Mouse (Mus musculus): ENCODE measurements around the gene Shisa7. TPM values are rescaled to one million over a fixed set of nuclear protein-coding genes. Genes with fewer than 3 reads are reported as not detected.
"Not testable (repeated sequence)": the region's sequence is repeated elsewhere in the genome, so short reads cannot be mapped to it uniquely, and the experiment has no call there.

Shisa7 gene
- polyA plus RNA-seq, 1 experiment from 2014 or later, result 15.6 TPM

DNA sequence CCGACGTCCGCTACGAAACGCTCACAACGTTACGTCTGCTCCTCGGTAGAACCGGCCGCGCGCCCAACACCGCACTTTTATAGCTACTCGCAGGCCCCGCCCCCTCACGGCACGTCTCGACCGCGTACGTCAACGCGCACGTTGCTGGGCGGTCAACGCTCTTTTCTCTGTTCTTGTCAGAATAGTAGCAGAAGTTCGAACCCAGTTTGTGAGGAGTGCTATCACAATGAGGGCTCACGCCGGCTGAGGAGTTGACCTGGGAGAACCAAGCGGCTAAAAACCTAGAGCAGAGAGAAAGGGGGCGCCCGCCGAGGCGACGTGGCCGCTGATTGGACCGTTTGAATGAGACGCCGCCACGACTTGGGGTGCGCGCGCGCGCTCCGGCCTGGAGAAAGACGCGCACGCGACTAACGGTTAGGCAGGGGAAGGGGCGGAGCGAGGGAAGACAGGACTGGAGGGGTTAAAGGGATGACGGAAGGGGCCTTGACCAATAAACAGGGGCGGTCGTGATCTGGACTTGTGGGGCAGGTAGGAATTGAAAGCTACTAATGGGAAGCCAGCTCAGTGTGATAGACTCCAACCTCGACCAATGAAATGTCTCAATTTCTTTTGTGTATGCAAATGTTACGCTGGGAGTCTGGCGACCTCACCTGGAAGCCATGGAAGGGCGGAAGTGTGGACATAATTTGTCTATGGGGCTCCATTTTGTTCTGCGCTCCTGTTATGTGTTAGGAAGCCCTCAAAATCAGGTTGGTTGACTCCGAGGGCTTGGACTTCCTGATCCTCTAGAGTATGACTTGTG, 32.0 kb downstream of the Shisa7 start, which contains the start of gene Ube2s:
Ube2s (minus strand) TSS at position 288 of the 802 bp plus-strand sequence.
- peak within 1 kb of the TSS; percentile 86 for H3K4me3 ChIP-seq (replicated peaks; ENCODE audit: low read length)
- no peaks in the 10 kb centered on the region for H3K9me3 ChIP-seq (ENCODE audit: control insufficient read depth, low read length)
- ATAC-seq (ENCODE audit: low FRiP score) (peak; percentile 99), DNase-seq (ENCODE audit: low spot score) (peak; percentile 98)
- H3K36me3 ChIP-seq (replicated peaks; ENCODE audit: control insufficient read depth, insufficient read depth), result peaks cover 25% of the 10 kb centered on the region
- H3K4me1 ChIP-seq (replicated peaks; ENCODE audit: control insufficient read depth, insufficient read depth, low read length), result peaks cover 21% of the 10 kb centered on the region
- H3K27me3 ChIP-seq (ENCODE audit: control insufficient read depth, insufficient read depth, low read length), result no peaks in the 10 kb centered on the region
- H3K4me2 ChIP-seq (replicated peaks), result peak within 1 kb of the TSS; percentile 91
- under 1% methylated on average over 62 of the region's 62 CpGs for WGBS
- H3K9ac ChIP-seq, result peak within 1 kb of the TSS; percentile 94
- peak within 1 kb of the TSS; percentile 95 for H3K27ac ChIP-seq

DNA sequence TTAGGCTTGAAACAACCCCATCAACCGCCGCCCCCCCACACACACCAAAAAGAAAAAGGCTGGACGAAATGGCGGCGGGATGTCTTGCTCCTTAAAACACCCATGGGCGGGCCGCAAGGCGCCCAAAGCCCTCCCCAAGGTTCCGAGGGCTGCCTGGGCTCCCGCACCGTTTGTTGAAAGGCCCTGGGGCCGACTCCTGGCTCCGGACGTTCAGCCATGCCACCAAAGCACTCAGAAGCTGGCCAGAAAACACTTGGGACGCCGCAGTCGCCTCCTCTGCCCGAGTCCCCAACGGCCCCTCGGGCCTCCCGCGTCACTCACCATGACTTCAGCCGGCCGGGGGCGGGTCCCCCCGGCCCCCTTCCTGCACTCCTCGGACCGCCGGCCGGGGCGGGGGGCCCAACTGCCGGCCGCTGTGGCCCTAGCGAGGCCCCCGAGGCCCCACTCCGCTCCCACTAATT, 32.6 kb downstream of the Shisa7 start:
- Histone ChIP-seq H3K4me1 (replicated peaks; ENCODE audit: control insufficient read depth, insufficient read depth, low read length) (peaks cover 21% of the 10 kb centered on the region), H3K4me3 (replicated peaks; ENCODE audit: low read length) (peak overlapping the region; percentile 86), H3K9ac (peak overlapping the region; percentile 94), H3K9me3 (ENCODE audit: control insufficient read depth, low read length) (no peaks in the 10 kb centered on the region), H3K27ac (peak overlapping the region; percentile 95), H3K27me3 (ENCODE audit: control insufficient read depth, insufficient read depth, low read length) (no peaks in the 10 kb centered on the region), H3K4me2 (replicated peaks) (peak overlapping the region; percentile 91), H3K36me3 (replicated peaks; ENCODE audit: control insufficient read depth, insufficient read depth) (peaks cover 32% of the 10 kb centered on the region)
- DNase-seq (ENCODE audit: low spot score) (no peak), ATAC-seq (ENCODE audit: low FRiP score) (no peak; the same call in 1 of the 2 replicates)
- WGBS, result under 1% methylated on average over 20 of the region's 36 CpGs

DNA sequence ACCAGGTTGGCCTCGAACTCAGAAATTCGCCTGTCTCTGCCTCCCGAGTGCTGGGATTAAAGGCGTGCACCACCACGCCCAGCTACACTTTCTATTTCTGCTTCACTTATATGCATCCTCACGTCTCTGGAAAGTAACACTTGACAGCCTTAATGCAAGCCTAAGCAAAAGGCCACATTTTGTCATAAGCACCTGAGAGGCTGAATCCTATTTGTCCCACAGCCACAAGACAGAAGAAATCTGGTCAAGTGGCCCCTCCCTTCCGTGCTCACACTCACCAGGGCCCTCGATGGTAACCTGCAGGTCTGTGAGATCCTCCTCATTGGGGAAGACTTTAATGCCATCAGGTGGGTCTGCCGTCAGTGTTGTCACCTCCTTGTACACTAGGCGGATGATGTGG, 33.4 kb downstream of the Shisa7 start:
- Histone ChIP-seq H3K4me3 (replicated peaks; ENCODE audit: low read length) (peak overlapping the region; percentile 86), H3K4me1 (replicated peaks; ENCODE audit: control insufficient read depth, insufficient read depth, low read length) (peaks cover 21% of the 10 kb centered on the region), H3K27ac (peak overlapping the region; percentile 95), H3K9ac (peak overlapping the region; percentile 94), H3K4me2 (replicated peaks) (peak overlapping the region; percentile 91), H3K36me3 (replicated peaks; ENCODE audit: control insufficient read depth, insufficient read depth) (peaks cover 39% of the 10 kb centered on the region)
- not testable (repeated sequence) for DNase-seq (ENCODE audit: low spot score); H3K27me3 ChIP-seq (ENCODE audit: control insufficient read depth, insufficient read depth, low read length); ATAC-seq (ENCODE audit: low FRiP score); H3K9me3 ChIP-seq (ENCODE audit: control insufficient read depth, low read length)
- 45% methylated on average over 10 of the region's 10 CpGs for WGBS

DNA sequence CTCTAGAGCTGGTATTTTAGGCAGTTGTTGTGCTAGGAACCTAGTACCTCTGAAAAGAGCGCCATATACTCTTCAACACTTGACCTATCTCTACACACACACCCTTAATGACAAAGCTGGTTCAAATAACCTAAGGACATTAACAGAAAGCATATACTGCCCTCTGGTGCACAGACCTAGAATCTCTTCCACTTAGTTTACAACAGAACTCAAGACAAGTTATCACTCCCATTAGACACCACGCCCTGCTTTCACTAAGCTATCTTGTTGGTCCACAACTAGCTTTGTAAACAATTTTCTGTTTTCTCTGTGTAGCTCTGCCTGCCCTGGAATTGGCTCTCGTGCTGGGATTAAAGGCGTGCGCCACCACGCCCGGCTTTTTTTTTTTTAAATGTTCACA, 37.8 kb downstream of the Shisa7 start:
- Histone ChIP-seq H3K27ac (no peak overlapping the region), H3K4me2 (replicated peaks) (no peak overlapping the region), H3K4me1 (replicated peaks; ENCODE audit: control insufficient read depth, insufficient read depth, low read length) (peaks cover 14% of the 10 kb centered on the region), H3K36me3 (replicated peaks; ENCODE audit: control insufficient read depth, insufficient read depth) (peaks cover 52% of the 10 kb centered on the region), H3K9ac (no peak overlapping the region), H3K4me3 (replicated peaks; ENCODE audit: low read length) (no peak overlapping the region), H3K27me3 (ENCODE audit: control insufficient read depth, insufficient read depth, low read length) (no peaks in the 10 kb centered on the region), H3K9me3 (ENCODE audit: control insufficient read depth, low read length) (no peaks in the 10 kb centered on the region)
- ATAC-seq (ENCODE audit: low FRiP score) (no peak), DNase-seq (ENCODE audit: low spot score) (peak; percentile 73)
- 93% methylated on average over 7 of the region's 7 CpGs for WGBS

DNA sequence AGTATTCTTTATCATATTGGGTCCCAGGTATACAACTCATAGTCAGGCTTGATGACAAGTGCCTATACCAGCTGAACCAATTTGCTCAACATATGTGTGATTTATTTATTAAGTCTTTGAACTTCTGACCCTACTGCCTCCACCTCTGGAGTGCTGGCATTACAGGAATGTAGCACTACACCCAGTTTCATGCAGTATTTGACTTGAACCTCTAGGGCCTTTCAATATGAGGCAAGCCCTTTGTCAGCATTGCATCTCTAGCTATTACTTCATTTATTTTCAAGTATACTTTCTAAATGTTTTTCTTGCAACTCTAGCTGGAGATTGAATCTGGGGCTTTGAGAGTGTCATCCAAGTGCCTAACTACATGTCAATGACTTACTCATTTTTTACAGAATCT, 42.2 kb downstream of the Shisa7 start:
- no peak for DNase-seq (ENCODE audit: low spot score)
- Histone ChIP-seq H3K36me3 (replicated peaks; ENCODE audit: control insufficient read depth, insufficient read depth) (peaks cover 39% of the 10 kb centered on the region), H3K4me3 (replicated peaks; ENCODE audit: low read length) (no peak overlapping the region)

DNA sequence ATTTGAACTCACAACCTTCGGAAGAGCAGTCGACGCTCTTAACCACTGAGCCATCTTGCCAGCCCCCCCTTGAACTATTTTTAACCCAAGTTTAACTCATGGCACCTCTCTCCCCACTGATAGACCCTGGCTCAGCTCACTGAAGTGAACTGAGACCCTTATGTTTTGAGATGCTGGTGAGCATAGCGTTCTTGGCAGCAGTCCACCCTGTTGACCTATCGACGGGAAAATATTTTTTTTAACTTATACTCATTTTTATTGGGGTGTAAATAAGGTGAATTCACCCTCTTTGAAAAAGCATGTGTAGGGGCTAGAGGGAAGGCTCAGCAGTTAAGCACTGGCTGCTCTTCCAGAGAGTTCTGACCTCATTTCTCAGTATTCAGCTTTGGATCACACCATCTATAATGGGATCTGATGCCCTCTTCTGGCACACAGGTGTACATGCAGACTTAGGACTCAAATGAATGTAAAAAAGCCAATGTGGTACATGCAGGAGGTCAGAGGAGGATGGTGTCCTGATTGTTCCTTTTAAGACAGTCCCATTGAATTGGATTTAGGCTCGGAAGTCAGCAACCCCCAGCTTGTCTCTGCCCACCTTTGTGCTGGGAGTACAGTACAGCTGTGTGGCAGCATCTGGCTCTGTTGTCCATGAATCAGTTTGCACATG, 48.6 kb downstream of the Shisa7 start:
- H3K4me3 ChIP-seq (replicated peaks; ENCODE audit: low read length), result no peak overlapping the region
- DNase-seq (ENCODE audit: low spot score) (peak; percentile 59), ATAC-seq (ENCODE audit: low FRiP score) (no peak)
- WGBS, result 73% methylated on average over 7 of the region's 7 CpGs
- no peak overlapping the region for H3K4me2 ChIP-seq (replicated peaks)
- H3K27ac ChIP-seq, result no peak overlapping the region
- H3K27me3 ChIP-seq (ENCODE audit: control insufficient read depth, insufficient read depth, low read length), result no peaks in the 10 kb centered on the region
- peaks cover 8% of the 10 kb centered on the region; the same call in 1 of the 2 replicates for H3K4me1 ChIP-seq (replicated peaks; ENCODE audit: control insufficient read depth, insufficient read depth, low read length)
- peaks cover 51% of the 10 kb centered on the region for H3K36me3 ChIP-seq (replicated peaks; ENCODE audit: control insufficient read depth, insufficient read depth)
- no peaks in the 10 kb centered on the region for H3K9me3 ChIP-seq (ENCODE audit: control insufficient read depth, low read length)
- H3K9ac ChIP-seq, result no peak overlapping the region

More for the DNA sequence above, 42.2 kb downstream of the Shisa7 start:
- Histone ChIP-seq H3K27ac (no peak overlapping the region), H3K27me3 (ENCODE audit: control insufficient read depth, insufficient read depth, low read length) (no peaks in the 10 kb centered on the region), H3K9ac (no peak overlapping the region), H3K4me1 (replicated peaks; ENCODE audit: control insufficient read depth, insufficient read depth, low read length) (no peaks in the 10 kb centered on the region), H3K9me3 (ENCODE audit: control insufficient read depth, low read length) (no peaks in the 10 kb centered on the region), H3K4me2 (replicated peaks) (no peak overlapping the region)
- no peak for ATAC-seq (ENCODE audit: low FRiP score)

DNA sequence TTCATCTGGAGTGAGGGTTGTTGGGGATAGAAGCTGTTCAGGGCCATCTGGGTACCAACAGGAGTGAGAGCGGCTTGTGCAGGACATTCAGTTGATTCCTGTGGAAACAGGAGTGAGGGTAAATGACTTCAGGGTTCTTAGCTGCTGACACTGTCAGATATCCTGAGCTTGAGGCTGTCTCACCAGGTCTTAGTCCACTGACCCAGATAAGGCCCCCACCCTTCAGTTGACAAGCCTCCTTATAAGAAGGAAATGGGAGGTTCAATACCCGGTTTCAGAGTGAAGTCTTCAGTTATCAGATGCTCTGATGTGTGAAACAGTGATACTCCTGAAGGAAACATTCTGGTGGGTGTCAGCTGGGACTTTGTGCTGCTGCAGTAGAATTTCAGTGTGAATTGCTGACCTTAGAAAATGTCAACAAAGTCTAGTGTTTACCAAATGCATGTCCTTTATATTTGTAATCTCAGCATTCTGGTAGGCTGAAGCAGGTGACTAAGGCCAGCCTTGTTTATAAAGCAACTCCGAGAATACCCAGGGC, 49.8 kb downstream of the Shisa7 start:
- 0 out of 2 replicates have a peak, but pooled peaks cover 2% of the 10 kb centered on the region for H3K27me3 ChIP-seq (ENCODE audit: control insufficient read depth, insufficient read depth, low read length)
- H3K4me1 ChIP-seq (replicated peaks; ENCODE audit: control insufficient read depth, insufficient read depth, low read length), result peaks cover 8% of the 10 kb centered on the region; the same call in 1 of the 2 replicates
- H3K27ac ChIP-seq, result no peak overlapping the region
- no peak for DNase-seq (ENCODE audit: low spot score)
- H3K36me3 ChIP-seq (replicated peaks; ENCODE audit: control insufficient read depth, insufficient read depth), result peaks cover 51% of the 10 kb centered on the region
- 92% methylated on average over 3 of the region's 3 CpGs for WGBS
- H3K4me3 ChIP-seq (replicated peaks; ENCODE audit: low read length), result no peak overlapping the region
- H3K9ac ChIP-seq, result no peak overlapping the region
- ATAC-seq (ENCODE audit: low FRiP score), result no peak
- H3K4me2 ChIP-seq (replicated peaks), result no peak overlapping the region
- no peaks in the 10 kb centered on the region for H3K9me3 ChIP-seq (ENCODE audit: control insufficient read depth, low read length)

DNA sequence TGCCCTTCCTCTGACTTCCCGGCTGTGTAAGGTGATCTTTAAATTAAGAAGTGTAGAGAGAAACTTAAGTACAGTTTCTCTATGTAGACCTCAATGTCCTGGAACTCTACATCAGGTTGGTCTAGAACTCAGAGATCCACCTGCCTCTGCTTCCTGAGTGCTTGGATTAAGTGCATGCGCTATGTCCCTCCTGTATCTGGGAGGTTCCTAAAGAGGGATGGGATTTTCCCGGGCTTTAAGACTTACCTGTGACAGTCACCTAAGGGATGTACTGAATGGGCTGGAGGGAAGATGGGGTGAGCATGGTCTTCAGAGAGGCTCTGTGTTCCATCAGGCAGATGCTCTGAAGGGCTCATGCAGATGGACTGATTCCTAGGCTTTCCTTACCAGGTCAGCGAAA, 50.8 kb downstream of the Shisa7 start:
- peak overlapping the region; percentile 76 for H3K4me2 ChIP-seq (replicated peaks)
- DNase-seq (ENCODE audit: low spot score) (no peak), ATAC-seq (ENCODE audit: low FRiP score) (no peak)
- peaks cover 49% of the 10 kb centered on the region for H3K36me3 ChIP-seq (replicated peaks; ENCODE audit: control insufficient read depth, insufficient read depth)
- H3K9ac ChIP-seq, result peak overlapping the region; percentile 96
- 0 out of 2 replicates have a peak, but pooled peaks cover 2% of the 10 kb centered on the region for H3K27me3 ChIP-seq (ENCODE audit: control insufficient read depth, insufficient read depth, low read length)
- H3K9me3 ChIP-seq (ENCODE audit: control insufficient read depth, low read length), result no peaks in the 10 kb centered on the region
- H3K27ac ChIP-seq, result no peak overlapping the region
- WGBS, result 41% methylated on average over 4 of the region's 4 CpGs
- H3K4me3 ChIP-seq (replicated peaks; ENCODE audit: low read length), result peak overlapping the region; percentile 90
- peaks cover 10% of the 10 kb centered on the region for H3K4me1 ChIP-seq (replicated peaks; ENCODE audit: control insufficient read depth, insufficient read depth, low read length)

DNA sequence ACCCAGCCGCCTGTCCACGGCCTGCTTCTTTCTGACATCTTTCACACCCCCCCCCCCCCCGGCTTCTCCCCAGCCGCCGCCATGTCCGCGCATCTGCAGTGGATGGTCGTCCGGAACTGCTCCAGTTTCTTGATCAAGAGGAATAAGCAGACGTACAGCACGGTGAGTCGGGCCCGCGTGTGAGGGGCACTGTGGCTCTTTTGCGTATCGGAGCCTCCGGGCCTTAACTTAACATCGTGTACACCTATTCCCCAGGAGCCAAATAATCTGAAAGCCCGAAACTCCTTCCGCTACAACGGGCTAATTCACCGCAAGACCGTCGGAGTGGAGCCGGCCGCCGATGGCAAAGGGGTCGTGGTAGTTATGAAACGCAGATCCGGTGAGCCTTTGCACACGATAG, 51.2 kb downstream of the Shisa7 start:
- Histone ChIP-seq H3K36me3 (replicated peaks; ENCODE audit: control insufficient read depth, insufficient read depth) (peaks cover 44% of the 10 kb centered on the region), H3K4me3 (replicated peaks; ENCODE audit: low read length) (peak overlapping the region; percentile 90), H3K4me1 (replicated peaks; ENCODE audit: control insufficient read depth, insufficient read depth, low read length) (peaks cover 15% of the 10 kb centered on the region), H3K27ac (peak overlapping the region; percentile 92), H3K4me2 (replicated peaks) (peak overlapping the region; percentile 76), H3K9ac (peak overlapping the region; percentile 96)
- not testable (repeated sequence) for ATAC-seq (ENCODE audit: low FRiP score); H3K9me3 ChIP-seq (ENCODE audit: control insufficient read depth, low read length); DNase-seq (ENCODE audit: low spot score); H3K27me3 ChIP-seq (ENCODE audit: control insufficient read depth, insufficient read depth, low read length)
- 1% methylated on average over 31 of the region's 31 CpGs for WGBS
